Mouse (Mus musculus): ENCODE measurements around the gene Macrod1. TPM values are rescaled to one million over a fixed set of nuclear protein-coding genes. Genes with fewer than 3 reads are reported as not detected.
"Not testable (repeated sequence)": the region's sequence is repeated elsewhere in the genome, so short reads cannot be mapped to it uniquely, and the experiment has no call there.

The Macrod1 gene
- total RNA-seq, 1 experiment from 2014 or later = 7.9 TPM

DNA sequence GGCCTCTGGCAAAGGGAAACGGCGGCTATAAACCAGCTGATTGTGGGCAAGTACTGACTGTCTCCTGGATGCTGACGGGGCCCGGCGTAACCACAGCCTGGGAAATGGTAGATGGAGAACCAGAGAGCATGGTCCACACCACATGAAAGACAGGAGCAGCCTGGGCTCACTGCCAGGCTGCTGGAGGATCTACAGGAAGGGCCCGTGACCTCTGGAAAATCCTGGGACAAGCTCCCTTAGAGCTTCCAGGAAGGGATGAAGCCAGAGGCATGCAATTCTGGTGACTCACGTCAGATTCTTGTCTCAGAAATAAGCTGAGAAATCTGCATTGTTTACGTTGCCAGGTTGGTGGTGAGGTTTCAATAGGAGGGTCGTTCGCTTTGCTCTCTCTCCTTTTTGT is 1.8 kb upstream of the Macrod1 start:
- no peak for ATAC-seq (replicated peaks; ENCODE audit: low read depth, poor library complexity, severe bottlenecking)

GRCm38 (mm10) chr19:7055173-7055572 is 1.4 kb upstream of the Macrod1 start:
- no peak for ATAC-seq (replicated peaks; ENCODE audit: low read depth, poor library complexity, severe bottlenecking)

GRCm38 (mm10) chr19:7057126-7057721 is 614 bp downstream of the Macrod1 start:
- ATAC-seq (replicated peaks; ENCODE audit: low read depth, poor library complexity, severe bottlenecking) = 0 out of 2 replicates have a peak, but pooled peaks have one; percentile 6

DNA sequence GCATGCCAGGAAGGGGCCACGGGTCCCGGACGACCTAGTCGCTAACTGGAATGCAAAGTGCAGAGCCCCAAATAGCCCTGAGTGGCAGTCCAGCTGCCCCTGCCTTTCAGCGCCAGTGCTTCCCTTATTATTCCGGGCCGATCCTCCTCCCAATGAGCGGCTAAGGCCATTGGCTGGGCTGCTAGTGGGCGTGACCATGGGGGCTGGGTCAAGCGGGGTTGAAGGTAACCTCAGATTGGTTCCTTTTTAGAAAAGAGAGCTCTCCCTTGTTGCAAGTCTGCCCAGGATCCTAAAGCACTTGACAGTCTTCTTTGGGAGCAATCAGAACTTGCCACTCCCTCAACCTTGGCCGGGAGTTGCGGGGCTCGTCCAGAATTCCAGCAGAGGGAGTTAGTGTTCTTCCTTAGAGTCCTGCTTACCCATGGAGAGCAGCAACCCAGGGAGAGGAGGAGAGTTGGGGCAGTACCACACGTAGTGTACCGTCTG is 1.2 kb downstream of the Macrod1 start:
- peak; percentile 93 for ATAC-seq (replicated peaks; ENCODE audit: low read depth, poor library complexity, severe bottlenecking)

DNA sequence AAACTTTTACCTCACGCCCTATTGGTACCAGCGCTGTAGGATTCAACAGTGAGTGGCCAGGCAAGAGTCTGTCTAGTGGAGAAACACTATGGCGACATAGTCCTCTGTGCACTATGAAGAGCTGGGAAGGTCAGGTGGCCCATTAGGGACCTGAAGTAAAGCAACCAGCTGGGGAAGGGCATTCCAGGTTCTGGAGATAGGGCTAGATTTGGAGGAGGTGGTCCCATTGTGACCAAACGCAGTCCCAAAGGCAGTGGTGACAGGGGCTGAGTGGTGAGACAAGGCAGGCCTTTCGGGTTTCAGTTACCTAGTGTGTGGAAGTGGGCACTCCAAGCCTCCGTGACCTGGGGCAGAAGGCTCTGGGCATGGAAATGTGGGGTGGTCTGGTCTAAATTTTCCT is 1.9 kb downstream of the Macrod1 start:
- ATAC-seq (replicated peaks; ENCODE audit: low read depth, poor library complexity, severe bottlenecking) = no peak

DNA sequence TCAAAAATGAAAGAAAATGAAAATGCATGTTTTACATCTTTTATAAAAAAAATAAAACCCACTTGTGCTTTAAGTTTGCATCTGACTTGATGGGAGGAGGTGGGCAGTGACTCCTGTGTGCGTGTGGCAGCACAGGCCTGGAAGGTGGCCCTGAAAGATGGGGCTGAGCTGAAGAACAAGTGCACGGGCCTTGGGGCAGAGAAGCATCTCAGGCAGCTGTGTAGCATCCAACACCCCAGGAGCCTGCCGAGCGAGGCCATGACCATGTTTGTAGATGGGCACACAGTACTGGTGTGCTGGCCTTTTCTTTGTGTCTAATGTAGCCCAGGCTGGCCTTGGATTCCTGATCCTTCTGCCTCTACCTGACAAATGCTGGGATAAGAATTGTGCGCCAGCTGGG is 5.5 kb downstream of the Macrod1 start:
- ATAC-seq (replicated peaks; ENCODE audit: low read depth, poor library complexity, severe bottlenecking) = no peak

- no peak for ATAC-seq (replicated peaks; ENCODE audit: low read depth, poor library complexity, severe bottlenecking)
Measured at GRCm38 (mm10) chr19:7062916-7063315, 6.3 kb downstream of the Macrod1 start.

GRCm38 (mm10) chr19:7064571-7064970 is 8.0 kb downstream of the Macrod1 start:
- ATAC-seq (replicated peaks; ENCODE audit: low read depth, poor library complexity, severe bottlenecking) = peak; percentile 79

DNA sequence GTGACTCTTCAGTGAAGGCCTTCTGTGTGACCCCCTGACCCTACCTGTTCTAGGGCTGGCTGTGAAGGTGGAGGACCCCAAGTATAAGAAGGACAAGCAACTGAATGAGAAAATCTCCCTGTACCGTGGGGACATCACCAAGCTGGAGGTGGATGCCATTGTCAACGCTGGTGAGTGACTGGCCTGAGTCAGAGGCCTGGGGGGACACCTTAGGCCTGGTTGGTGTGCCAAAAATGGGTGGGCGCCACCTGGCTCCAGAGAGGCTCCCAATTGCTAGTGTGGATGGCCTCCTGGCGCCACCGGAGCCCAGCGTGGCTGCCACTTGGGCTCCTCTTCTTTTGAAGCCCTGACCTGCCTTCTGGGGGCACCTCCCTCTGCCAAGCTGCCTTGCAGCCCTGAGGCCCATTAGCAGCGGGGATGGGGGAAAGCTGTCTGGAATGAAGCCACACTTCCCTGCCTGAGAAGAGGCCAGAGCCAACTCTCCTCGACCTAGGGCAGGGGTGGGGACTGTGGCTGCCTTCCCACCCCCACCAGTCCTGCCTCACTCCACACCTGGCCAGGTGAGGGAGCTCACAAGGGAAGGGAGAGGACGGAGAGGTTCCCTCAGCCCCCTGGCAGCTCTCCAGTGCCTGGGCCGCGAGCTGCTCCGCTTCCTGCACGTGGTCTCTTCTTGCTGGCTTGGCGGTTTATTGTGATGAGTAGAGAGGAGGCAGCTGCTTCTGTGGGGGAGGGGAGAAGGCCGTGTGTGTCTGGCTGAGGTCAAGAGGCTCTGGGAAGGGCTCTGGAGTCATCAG is 9.6 kb downstream of the Macrod1 start:
- ATAC-seq (replicated peaks; ENCODE audit: low read depth, poor library complexity, severe bottlenecking) = peak; percentile 57

- 0 out of 2 replicates have a peak, but pooled peaks have one; percentile 3 for ATAC-seq (replicated peaks; ENCODE audit: low read depth, poor library complexity, severe bottlenecking)
Measured at GRCm38 (mm10) chr19:7066828-7067342, 10.3 kb downstream of the Macrod1 start.

GRCm38 (mm10) chr19:7067344-7068050 is 10.9 kb downstream of the Macrod1 start:
- ATAC-seq (replicated peaks; ENCODE audit: low read depth, poor library complexity, severe bottlenecking) = peak; percentile 12; the same call in 1 of the 2 replicates

DNA sequence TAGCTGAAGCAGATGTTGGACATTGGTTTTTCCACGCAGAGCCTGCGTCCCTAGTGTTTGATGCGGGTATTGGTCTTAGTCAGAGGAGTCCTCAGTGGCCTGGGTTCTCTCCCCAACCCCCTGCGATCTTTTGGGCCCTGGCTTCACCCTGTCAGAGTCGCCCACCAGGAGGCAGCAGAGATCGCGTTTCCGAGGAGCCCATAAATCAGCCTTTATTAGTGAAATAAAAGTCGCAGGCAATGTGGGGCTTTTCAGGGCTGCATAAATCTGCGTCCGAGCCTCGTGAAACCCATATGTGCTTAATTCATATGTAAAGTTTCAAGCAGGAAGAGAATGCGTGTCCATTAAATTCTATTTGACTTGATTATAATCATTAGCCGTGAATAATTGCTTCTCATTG is 11.5 kb downstream of the Macrod1 start:
- ATAC-seq (replicated peaks; ENCODE audit: low read depth, poor library complexity, severe bottlenecking) = peak; percentile 43

DNA sequence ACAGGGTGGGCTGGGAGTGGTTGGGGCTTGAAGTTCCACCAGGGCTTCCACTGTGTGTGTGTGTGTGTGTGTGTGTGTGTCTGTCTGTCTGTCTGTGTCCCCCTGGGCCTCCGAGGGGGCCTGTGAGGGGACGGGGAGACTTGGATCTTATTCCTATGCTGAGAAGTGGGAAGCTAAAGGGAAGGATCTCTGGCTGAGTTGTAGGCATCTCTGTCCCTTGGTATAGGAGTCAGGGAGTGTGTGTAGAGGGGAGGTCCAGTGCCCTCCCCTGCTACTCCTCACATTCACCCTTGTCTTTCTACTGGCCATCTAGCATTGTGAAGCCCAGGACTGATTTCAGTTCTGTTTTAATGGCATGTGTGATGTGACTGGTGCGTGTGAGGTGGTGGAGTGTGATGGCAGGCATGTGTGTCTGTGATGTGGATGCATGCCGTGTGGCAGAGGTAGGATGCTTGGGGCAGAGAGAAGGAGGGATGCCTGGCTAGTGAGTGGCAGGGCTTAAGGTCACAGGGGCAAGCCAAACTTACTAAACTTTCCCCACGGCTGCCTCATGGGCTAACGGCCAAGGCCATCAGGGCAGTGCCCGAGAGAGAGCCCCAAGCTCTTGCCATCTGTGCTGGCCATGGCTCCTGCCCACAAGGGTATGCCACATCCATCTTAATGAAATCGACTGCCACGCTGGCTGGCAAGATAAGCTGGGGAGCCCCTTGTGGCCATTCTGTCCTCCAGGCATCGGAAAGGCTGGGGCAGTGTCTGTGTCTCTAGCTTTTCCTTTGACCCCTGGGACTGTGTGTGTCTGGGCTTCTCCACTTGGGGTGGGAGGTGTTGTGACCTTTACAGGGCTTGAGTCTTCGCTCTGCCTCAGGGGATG is 12.3 kb downstream of the Macrod1 start:
- no peak for ATAC-seq (replicated peaks; ENCODE audit: low read depth, poor library complexity, severe bottlenecking)

DNA sequence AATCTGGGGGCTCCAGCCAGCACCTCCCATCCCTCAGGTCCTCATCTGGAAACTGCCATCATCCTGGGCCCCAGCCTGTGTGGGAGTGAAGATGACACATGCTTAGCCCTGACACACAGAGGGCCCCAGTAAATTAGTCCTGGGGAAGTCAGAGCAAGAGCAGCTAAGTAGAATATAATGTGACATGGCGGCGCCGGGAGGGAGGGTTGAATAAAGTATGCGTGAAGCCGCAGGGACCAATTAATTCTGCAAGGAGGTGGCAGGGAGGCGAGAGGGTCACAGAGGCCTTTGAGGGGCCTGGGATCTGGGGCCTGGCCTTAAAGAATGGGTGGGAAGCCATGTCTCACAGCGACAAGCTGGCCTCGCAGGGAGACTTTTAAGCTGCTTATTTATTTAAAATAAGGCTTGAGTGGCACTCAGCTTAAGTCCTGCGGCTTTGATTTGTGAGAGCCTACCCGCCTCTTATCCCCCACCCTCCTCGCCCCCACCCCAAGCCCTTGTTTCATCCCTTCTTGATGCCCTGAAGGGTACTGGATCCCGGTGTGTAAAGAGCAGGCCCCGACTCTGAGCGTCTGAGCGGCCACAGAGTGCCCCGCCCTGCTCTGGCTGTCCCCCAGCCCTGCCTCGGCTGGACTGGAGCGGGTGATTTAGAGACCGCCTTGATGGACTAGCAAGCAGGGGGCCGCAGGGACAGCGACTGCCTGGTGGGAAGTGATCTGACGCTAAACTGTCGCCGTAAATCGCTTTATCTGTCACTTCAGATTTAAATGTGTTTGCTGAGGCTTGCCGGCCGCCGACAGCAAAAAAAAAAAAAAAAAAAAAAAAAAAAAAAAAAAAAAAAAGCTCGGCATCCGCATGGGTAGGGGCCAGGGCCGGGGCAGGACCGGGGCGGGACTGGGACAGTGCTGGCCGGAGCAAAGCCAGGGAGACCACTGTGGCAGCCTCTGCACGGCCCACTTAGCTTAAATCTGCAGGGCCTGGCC is 13.5 kb downstream of the Macrod1 start:
- no peak for ATAC-seq (replicated peaks; ENCODE audit: low read depth, poor library complexity, severe bottlenecking)

GRCm38 (mm10) chr19:7070775-7071174 is 14.2 kb downstream of the Macrod1 start:
- no peak for ATAC-seq (replicated peaks; ENCODE audit: low read depth, poor library complexity, severe bottlenecking)

- no peak for ATAC-seq (replicated peaks; ENCODE audit: low read depth, poor library complexity, severe bottlenecking)
Measured at GRCm38 (mm10) chr19:7072221-7072620, 15.6 kb downstream of the Macrod1 start.

GRCm38 (mm10) chr19:7073997-7074781 is 17.6 kb downstream of the Macrod1 start:
- no peak for ATAC-seq (replicated peaks; ENCODE audit: low read depth, poor library complexity, severe bottlenecking)

DNA sequence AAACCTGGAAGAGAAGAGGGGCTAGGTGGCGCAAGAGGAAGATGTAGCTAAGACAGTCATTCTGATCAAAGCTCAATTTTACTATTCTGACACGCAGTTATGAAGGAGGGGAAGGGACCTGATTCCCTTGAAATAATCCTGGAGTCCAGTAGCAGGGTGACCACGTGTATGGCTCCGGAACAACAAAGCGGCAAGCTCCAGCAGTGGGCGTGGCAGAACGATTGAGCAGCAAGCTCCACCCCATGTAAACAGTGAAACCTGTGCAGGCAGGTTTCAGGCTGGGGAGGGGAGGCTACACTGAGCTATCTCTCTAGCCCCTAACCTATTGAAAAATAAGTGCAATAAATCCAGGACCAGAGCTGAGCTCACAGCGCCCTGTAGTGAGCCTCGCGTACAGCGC is 18.7 kb downstream of the Macrod1 start:
- not testable (repeated sequence) for ATAC-seq (replicated peaks; ENCODE audit: low read depth, poor library complexity, severe bottlenecking)
